Mouse (Mus musculus) thymus, postnatal 36 days (tissue): ENCODE data around the gene Ap4b1.
"Not testable (repeated sequence)": the region's sequence is repeated elsewhere in the genome, so short reads cannot be mapped to it uniquely, and the experiment has no call there.

Experiments used
- DNase-seq, 2 experiments: peaks; one replicate each; pipeline ENCODE4 v3.0.0; 2022; ENCODE audit warnings: mixed read lengths in 2 of 2

Gene Ap4b1

DNA sequence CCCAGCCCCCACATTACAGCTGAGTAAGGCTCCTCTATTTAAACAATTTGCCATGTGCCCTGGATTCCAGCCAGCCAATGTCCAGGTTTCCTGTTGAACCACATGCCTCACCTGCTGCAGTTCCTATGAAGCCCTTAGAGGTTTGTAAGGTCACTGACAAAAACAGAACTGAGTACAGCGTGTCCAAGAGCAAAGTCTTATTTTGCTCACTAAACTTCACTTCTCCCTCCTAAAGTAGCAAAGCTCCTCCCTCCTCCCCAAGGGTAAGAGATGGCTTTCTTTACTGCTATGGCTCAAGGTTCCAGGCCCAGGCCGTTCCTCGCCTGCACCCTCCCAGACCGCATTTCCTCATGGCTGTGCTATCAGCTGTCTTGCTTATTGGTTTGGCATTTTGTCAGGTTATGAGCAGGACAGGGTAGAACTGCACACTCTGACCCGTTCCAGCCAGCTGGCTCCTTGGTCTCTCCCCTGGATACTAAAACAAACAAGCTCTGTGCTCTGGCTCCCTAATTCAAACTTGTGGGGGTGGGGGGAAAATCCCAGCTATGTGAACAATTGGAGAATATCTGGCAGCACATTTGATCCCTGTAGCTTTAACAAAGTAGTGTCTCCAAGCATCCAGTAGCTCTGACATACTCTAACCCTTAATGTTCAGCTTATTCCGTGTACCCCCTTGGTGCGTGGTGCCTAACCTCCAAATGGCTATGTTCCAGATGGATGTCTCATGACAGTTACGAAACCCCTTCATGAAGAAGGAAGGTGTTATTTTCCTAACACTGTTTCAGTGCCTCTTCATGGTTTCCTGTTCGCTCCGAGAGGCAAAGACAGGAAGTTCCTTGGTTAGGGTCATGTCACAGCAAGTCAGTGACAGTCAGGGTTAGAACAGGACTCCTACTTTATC is 7.4 kb upstream of the Ap4b1 start:
- DNase-seq, result peak; percentile 49 to 51

DNA sequence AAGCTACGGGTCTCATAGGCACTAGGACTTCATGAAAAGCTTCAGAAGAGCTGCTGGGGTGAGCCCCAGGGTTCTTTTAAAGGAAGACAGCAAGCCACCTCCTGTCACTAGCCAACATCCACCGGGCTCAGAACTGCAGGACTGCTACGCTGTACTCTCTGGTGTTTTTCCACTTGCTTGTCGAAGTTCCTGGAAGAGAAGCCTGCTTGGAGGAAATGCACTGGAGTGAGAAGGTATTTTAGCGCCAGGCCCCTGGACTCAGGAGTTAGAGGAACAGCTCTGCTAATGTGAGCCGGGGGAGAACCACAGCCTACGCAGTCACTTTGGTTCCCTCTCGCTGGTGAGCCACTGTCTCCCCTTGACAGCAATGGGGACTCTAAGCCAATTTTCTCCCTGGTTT is 6.5 kb upstream of the Ap4b1 start:
- peak; percentile 38 to 43 for DNase-seq

DNA sequence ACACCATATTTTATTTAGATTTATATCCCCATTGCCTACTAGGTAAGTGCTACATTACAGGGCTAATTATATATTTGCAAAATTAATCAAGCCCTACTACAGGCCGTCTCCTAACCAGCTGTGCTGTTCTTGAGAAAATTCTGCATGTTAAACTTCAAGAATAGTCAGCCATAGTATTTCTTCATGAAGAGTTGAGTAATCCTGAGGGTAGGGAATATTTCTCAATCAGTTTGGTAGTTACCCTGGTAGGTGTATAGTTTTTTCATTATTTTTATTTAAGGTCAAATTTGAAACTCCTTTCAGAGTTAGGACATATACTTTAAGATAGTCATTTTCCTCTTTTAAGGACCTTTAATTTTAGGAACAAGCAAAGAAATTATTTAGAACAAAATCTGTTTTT is 3.6 kb upstream of the Ap4b1 start:
- DNase-seq, result no peak

DNA sequence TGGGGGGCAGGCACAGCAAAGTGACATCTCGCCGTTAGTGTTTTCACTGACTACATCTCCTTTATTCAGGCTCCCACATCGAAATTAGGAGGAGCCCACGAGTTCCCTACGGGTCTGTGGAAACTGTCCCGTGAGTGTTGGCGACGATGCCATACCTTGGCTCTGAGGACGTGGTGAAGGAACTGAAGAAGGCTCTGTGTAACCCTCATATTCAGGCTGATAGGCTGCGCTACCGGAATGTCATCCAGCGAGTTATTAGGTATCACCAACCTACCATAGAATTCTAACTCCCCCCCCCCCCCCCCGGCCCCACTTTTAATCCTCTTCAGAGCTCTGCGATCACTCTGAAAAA is 455 bp downstream of the Ap4b1 start:
- DNase-seq, result no peak

DNA sequence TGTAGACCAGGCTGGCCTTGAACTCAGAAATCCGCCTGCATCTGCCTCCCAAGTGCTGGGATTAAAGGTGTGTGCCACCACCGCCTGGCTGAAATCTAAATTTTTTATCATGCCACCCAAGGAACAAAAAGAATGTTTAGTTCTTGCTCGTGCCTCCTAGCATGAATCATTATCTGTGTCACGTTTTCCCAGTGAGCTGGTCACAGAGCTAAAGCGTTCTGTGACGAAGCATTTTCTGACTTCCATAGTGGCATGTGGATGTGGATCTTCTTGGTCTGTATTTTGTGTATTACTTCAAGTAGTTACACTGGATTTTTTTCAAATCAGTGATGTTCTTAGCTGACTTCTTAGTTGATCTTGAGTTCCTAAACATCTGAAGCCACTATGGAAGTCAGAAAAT is 1.6 kb downstream of the Ap4b1 start:
- DNase-seq, result no peak

DNA sequence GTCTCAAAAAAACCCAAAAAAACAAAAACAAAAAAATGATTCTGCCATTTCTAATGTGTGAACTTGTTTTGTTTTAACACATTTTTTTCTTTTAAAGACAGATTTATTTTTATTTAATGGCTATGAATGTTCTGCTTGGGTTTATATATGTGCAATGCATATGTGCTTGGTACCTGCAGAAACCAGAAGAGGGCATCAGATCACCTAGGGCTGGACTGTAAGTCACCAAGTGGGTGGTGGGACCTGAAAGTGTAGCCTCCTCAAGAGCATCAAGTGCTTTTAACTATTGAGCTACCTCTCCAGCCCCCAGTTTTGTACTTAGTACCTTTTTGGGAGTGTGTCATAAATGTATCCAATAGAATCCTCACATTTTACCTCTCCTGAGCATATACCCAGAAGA is 18.2 kb downstream of the Ap4b1 start:
- peak in 1 of 2 experiments; percentile 19 for DNase-seq

DNA sequence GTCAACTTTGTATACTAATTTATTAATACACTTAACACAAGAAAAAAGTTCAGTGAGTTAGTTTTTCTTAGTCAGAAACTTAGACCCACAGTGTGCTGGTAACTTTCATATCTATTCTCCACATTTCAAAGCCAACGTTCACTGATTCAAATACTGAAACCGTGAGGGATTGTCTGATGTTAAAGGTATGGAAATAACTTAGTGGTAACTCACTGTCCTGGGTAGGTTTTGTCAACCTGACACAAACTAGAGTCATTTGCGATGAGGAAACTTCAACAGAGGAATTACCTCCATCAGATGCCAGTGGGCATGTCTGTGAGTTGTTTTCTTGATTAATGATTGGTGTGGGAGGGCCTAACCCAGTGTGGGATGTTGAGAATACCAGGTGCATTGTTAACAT is 19.7 kb downstream of the Ap4b1 start:
- no peak for DNase-seq

DNA sequence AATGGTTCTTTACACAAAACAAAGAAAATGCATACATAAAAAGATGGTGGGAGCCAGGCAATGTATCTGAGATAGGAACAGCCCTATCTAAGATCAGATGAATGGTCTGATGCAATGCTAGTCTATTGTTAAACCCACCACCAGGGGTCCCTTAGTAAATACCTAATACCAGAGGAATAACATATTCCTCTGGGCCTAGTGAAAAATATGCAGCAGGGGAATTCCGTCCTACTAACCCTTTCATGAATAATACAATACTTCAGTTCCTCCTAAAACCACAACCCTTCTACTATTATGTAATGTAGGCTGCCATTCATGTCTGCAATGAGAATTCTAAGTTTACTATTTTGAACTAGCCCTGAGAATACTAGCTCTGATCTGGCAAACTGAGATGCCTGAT is 21.4 kb downstream of the Ap4b1 start:
- DNase-seq, result not testable (repeated sequence)

DNA sequence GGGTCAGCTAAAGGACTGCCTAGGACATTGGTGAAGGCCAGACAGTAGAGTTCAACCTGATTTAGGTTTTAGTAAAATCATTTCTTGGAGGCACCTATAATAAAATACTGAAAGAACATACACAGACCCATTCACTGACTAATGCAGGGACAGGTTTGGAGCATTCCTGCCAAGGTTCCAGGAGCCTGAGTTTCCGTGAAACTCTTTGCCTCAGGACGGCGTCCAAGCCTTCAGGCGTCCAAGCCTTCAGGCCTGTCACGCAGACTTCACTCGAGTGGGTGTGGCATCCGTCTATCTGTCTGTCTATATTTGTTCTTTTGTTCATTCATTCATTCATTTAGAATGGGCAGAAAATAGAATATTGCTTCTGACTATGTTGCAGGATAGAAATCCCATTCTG is 21.8 kb downstream of the Ap4b1 start:
- no peak for DNase-seq

DNA sequence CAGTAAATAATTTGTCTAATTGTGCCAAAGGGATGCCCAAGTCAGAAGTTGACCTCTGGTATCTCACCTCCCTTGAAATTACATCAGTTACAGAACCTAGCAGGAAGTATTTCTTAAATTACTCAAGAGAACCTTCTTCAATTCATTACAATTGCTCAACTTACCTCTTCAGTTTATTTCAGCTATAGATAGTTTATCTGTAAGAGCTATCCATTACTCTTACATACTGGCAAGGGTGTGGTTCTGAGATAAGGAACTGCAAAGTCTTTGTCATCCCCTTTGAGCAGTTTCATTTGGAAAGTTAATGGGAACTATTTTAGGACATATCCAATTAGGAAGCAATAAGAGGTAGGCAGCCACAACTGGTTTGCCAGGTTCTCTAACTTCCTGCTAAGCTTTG is 23.1 kb downstream of the Ap4b1 start, which contains the start of gene Bcl2l15:
Bcl2l15 (plus strand) TSS at position 176 of the 400 bp plus-strand sequence.
- DNase-seq, result no peak

DNA sequence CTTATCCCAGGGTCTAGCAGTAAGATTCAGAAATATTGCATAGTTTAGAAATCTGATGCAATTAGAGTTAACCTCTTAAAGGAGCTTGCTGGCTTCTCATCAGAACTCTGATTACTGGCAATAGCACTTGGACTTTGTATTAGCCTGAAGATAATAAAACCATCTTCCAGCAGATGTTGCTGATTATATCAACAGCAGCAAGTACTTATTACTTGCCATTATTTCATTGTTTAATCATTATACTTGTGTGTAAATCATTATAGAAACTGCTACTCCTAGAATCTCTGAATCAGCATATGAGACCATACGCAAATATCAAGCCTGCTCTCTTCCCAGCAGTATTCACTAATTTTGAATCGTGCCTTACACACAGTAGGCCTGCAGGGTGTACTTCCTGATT is 24.7 kb downstream of the Ap4b1 start:
- DNase-seq, result no peak

DNA sequence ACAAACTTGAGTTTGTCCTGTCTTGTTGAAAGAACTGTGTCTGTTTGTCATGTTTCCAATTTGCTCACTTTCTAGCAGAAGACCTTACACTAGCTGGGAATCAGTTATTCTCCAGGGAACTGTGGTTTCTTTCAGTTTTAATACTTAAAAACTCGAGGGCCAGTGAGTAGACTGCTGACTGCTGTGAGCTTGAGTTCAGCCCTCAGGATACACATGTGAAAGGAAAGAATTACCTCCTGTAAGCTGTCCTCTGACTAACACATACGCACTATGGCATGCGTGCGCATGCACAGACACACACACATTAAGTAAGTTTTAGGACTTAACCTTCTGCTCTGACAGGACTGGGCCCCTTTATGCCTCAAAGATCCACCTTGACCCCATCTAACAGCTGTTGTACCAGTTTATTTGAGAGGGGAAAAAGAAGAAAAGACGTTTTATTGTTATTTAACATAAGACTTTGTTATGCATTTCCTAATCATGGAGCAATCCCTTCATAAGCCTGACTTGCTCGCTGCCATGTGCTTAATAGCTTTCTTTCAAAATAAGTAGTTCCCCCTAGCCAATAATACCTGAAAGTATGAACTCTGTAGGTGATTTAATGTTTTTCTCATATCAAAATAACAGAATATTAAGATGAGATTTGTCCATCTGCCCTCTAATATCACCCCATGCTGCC is 26.1 kb downstream of the Ap4b1 start:
- no peak for DNase-seq

DNA sequence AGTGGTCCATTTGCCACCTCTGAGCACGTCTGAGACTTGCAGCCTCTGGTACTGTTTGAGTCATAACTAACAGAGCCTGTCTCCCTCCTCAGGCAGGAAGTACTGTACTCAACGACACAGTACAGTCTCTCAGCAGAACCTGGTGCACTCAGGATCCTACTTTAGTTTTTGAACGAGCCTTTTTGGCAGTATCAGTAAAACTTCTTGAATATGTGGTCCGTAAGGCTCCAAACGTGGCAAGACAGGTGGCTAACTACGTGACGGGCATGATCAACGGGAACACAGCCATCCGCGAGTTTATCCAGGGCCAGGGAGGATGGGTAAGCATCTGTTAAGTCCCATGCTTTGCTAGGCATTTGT is 26.6 kb downstream of the Ap4b1 start:
- no peak for DNase-seq

DNA sequence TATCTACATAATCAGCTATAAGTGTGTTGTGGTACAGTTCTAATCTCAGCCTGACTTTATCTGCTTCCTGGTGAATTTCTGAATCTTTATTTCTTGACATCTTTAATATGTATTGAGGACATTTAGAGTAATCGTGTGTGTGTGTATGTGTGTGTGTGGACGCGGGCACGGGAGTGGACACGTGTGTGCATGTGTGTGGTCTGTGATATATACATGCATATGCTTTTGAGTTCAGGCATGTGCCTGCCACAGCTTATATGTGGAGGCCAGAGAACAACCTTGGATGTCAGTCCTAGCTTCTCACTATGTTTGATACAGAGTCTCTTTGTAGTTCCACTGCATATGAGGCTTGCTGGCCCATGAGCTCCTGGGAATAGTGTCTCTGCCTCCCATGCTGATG is 27.1 kb downstream of the Ap4b1 start:
- no peak for DNase-seq

DNA sequence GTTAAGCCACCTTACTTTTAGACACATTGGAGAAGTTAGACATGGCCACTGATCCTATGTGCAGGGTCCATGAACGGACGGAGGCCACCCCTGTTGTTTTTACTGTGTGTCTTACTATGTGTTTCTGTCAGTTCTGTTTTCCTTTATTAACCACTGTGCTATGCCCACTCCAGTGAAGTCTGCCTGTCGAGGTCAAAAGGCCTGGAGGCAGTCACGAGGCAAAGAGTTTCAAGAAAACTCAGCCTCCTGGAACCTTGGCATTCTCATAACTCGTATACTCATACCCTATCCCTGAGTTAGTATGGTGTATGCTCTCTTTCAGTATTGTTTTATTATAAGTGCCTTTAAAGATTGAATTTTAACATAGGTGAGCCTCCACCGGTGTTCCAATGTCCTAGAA is 30.4 kb downstream of the Ap4b1 start:
- no peak for DNase-seq

DNA sequence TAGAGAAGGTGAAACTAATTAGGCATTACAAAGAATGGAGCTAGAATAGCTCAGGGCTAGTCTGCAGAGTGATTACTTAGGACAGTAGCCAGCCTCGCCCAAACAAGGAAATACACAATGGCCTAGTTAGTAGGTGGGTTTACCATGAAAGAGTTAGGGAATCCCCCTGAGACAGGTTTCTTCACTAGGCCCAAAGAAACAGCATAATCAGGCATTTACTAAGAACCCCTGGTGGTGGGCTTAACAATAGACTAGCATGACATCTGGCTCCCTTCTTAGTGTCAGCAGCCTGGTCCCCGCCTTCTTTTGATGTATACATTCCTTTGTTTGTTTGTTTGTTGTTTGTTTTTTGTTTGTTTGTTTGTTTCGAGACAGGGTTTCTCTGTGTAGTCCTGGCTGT is 30.9 kb downstream of the Ap4b1 start:
- DNase-seq, result not testable (repeated sequence)

DNA sequence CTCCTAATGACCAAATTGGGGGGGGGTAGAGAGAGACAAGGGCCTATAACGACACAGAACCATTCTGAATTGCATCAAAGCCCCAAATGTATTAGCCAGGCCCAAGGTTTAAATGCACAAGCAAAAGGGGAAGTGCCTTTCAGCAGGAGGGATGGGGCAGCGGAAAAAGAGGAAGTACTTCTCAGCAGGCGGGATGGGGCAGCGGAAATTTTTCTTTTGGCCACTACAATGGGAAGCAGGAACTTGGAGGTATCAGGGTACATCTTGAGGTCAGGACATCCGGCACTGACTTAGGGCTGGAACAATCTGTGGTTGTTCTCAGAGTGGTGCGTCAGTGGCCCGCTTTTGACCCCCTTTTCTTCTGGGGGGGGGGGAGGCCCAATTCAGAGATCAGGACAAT is 31.6 kb downstream of the Ap4b1 start:
- DNase-seq, result not testable (repeated sequence)

DNA sequence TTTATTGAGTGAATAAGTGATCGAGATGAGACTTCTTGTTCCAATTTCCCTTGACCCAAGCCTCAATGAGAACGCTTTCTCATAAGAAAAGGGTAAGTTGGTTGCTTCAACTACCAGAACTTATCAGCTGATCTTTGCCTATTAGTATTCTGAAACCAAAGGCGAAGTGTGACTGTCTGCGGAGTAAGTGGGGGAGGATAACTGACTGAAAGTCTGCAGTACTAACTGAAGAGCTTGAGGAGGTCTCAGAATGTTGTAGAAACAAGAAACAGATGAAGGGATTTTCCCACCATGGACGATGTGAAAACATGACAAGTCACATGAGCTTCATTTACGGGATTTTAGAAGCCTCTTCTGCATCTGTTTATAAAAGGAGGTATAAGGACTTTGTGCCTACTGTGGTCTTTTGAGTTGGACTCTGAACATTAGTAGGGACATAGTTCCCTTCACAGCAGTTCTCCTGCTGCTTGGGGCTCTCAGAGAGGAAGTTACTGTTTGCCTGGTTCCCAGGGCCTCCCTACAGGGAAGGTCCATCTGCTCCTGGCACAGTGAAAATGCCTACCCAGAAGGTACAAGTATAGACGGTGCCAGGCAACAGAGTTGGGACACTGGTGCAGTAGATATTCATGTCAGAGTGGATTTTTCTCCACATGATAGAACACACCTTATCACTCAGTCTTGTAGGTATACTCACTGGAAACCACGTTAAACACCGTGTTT is 41.5 kb downstream of the Ap4b1 start:
- DNase-seq, result no peak

DNA sequence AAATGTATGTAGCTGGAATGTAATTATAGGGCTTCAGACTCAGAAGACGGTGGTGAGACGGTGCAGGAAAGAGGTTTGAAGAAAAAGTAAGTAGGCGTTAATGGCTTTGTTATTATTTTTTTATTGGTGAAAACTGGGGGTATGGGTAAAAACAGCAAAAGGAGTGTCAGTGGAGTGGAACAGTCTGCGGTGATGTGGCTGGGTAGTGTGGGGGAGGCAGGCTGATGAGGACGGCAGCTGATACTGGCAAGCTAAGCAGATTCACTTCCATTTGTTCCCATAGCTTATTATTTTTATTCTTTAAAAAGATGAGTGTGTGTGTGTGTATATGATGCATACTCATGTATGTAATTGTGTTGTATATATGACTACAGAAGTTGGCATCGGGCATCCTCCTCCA is 42.2 kb downstream of the Ap4b1 start:
- no peak for DNase-seq

DNA sequence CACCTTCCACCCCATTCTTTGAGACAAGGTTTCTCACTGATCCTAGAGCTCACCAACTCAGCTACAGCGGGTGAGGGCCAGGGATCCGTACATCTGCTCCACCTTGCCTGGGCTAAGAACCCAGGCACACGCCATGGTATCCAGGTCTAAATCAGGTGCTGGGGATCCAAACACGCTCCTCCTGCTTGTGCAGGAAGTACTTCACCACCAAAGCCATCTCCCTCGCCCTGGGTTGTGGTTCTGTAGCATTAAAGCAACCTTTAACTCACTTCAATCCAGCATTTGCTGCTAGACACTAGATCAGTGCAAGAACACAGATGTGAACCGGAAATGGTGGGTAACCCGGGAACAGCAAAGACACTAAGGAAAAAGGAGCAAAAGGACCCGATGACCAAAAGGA is 42.6 kb downstream of the Ap4b1 start:
- no peak for DNase-seq

DNA sequence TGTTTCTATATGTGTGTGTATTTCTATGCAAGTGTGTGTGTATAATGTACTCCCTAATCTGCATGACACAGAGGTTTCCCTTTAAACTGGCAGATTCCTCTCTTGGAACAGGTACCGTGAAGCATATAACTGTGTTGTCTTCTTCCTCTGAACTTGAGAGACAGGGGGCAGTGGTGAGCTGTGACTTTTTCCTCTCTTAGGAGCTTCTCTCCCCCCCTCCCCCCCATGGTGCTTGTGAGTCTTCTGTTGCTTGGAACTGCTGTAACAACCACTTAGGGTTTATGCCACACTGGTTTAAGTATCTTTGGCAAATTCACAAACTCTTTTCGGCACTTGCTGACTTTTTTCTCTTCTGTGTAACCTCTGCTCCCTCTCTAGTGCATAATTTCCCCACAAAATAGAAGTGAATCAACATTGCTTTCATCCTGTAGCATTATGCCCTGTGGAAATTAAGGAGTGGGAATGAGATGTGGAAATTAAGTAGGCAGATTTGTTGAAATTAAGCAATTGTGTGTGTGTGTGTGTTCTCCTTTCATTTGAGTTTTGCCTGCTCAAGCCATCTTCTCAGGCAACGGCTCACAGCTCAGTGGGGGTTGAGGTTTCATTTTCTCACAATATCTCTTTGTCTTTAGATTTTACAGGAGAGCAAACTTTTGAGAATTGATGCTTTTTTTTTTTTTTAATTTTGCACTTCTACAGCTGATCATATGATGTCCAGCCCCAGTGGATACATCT is 43.4 kb downstream of the Ap4b1 start:
- peak; percentile 80 to 82 for DNase-seq

DNA sequence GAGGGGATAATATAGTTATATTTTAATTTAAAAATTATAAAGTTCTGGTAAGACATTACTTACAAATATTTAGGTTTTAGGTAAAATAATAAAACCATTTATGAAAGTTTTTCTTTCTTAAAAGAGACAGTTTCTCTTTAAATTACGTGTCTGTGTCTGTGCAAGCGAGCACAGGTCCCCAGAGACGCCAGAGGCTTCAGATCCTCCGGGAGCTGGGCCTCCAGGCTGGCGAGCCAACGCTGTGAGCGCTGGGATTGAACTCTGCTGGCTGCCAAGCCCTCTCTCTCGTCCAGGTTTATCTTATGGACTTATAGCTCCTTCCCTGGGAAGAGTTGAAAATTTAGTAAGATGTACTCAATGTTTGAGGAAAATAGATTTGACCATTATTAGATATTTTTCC is 44.5 kb downstream of the Ap4b1 start:
- no peak for DNase-seq
